Mouse (Mus musculus) heart, postnatal 0 days (tissue): ENCODE measurements around the gene Slc46a1. TPM values are rescaled to one million over a fixed set of nuclear protein-coding genes. Genes with fewer than 3 reads are reported as not detected.

Experiments used
- ATAC-seq: fragments of 200-750 bp; cut with Nextera tagmentation; 2 replicates; pipeline ENCODE4 v1.8.0; 2017; ENCODE audit warnings: low read depth, moderate number of reproducible peaks, moderate library complexity; ENCODE audit not compliant: insufficient read depth
- DNase-seq: peaks from one replicate; pipeline ENCODE4 v3.0.0-alpha.2; 2016; ENCODE audit warnings: low spot score
- H3K27ac ChIP-seq: fragments of 300-500 bp; sonication (generic); 2 replicates; pipeline ENCODE4 v1.5.1; 2014; ENCODE audit warnings: low read depth, mild to moderate bottlenecking
- H3K27me3 ChIP-seq: fragments of 300-500 bp; sonication (generic); 2 replicates; pipeline ENCODE4 v1.6.1; 2014; ENCODE audit warnings: low read length, mixed read lengths; ENCODE audit not compliant: control insufficient read depth, insufficient read depth
- H3K36me3 ChIP-seq: fragments of 300-500 bp; sonication (generic); replicated peaks from 2 replicates; pipeline ENCODE4 v1.6.1; 2014; ENCODE audit warnings: low read length, mixed read lengths; ENCODE audit not compliant: control insufficient read depth, insufficient read depth
- H3K4me1 ChIP-seq: fragments of 300-500 bp; sonication (generic); 2 replicates; pipeline ENCODE4 v1.6.1; 2014; ENCODE audit warnings: antibody characterized with exemption; ENCODE audit not compliant: control insufficient read depth, insufficient read depth
- H3K4me2 ChIP-seq: fragments of 300-500 bp; sonication (generic); 2 replicates; pipeline ENCODE4 v1.6.1; 2014; ENCODE audit warnings: low read depth, mild to moderate bottlenecking, low read length, moderate library complexity
- H3K4me3 ChIP-seq: fragments of 300-500 bp; sonication (generic); 2 replicates; pipeline ENCODE4 v1.5.1; 2014; ENCODE audit warnings: low read depth, low read length
- H3K9ac ChIP-seq: fragments of 300-500 bp; sonication (generic); replicated peaks from 2 replicates; pipeline ENCODE4 v1.6.1; 2014; ENCODE audit warnings: low read depth, low read length, mixed read lengths
- H3K9me3 ChIP-seq: fragments of 300-500 bp; sonication (generic); replicated peaks from 2 replicates; pipeline ENCODE4 v1.6.1; 2016; ENCODE audit warnings: low read length; ENCODE audit not compliant: control insufficient read depth
- CTCF ChIP-seq: IDR thresholded peaks from 2 replicates; pipeline ENCODE4 v1.5.1; 2016; ENCODE audit warnings: antibody characterized with exemption, control low read depth, low read depth
- EP300 ChIP-seq: IDR thresholded peaks from 2 replicates; pipeline ENCODE4 v1.6.1; 2016; ENCODE audit warnings: antibody characterized with exemption, low read depth
- WGBS: fragments of 180-500 bp; shearing (Covaris S2); extraction: QIAGEN DNeasy Blood & Tissue Kit; methylation state at CpG from one replicate; pipeline ENCODE4 v1.1.7; 2014; 5-methylcytosine and 5-hydroxymethylcytosine counted together
- polyA plus RNA-seq: library from polyadenylated mRNA; unstranded; fragments of >200 nt; fragmentation: Nextera tagmentation; extraction: Ambion mirVana; gene quantifications from 2 replicates; pipeline ENCODE4 v1.2.1, GENCODE M21; 2015
- total RNA-seq: library from RNA; depleted of rRNA; stranded (reverse); fragments of >200 nt; gene quantifications from 2 replicates; pipeline ENCODE4 v1.2.3, GENCODE M21; 2014; ENCODE audit warnings: low replicate concordance

Slc46a1 gene
- total and polyA plus RNA-seq, 2 experiments from 2014 or later: 4.5 to 8.4 TPM

GRCm38 (mm10) chr11:78490781-78491241 is 25.3 kb downstream of the Slc46a1 start:
- no peaks in the 10 kb centered on the region for H3K9me3 ChIP-seq
- no peak overlapping the region for H3K27ac ChIP-seq
- H3K4me1 ChIP-seq: no peaks in the 10 kb centered on the region
- peaks cover 76% of the 10 kb centered on the region for H3K27me3 ChIP-seq
- peak overlapping the region; percentile 21; the same call in 1 of the 2 replicates for H3K4me2 ChIP-seq
- no peak overlapping the region for H3K9ac ChIP-seq
- 12% methylated on average over 48 of the region's 48 CpGs for WGBS
- H3K4me3 ChIP-seq: 0 out of 2 replicates have a peak overlapping the region, but pooled peaks have one; percentile 16
- H3K36me3 ChIP-seq: no peaks in the 10 kb centered on the region
- ATAC-seq (no peak), DNase-seq (no peak)
- TF ChIP-seq EP300: no peak
- TF ChIP-seq CTCF: peak; percentile 16; the same call in 1 of the 2 replicates

GRCm38 (mm10) chr11:78495904-78496303 is 30.4 kb downstream of the Slc46a1 start:
- Histone ChIP-seq H3K9ac (no peak overlapping the region), H3K4me1 (0 out of 2 replicates have a peak, but pooled peaks cover 4% of the 10 kb centered on the region), H3K27ac (no peak overlapping the region), H3K27me3 (peaks cover 81% of the 10 kb centered on the region), H3K36me3 (no peaks in the 10 kb centered on the region), H3K4me3 (no peak overlapping the region), H3K9me3 (no peaks in the 10 kb centered on the region), H3K4me2 (no peak overlapping the region)
- ATAC-seq (no peak), DNase-seq (peak; percentile 60)
- WGBS: 5% methylated on average over 6 of the region's 6 CpGs
- no peak for TF ChIP-seq EP300
- TF ChIP-seq CTCF: no peak

GRCm38 (mm10) chr11:78497071-78497541 is 31.6 kb downstream of the Slc46a1 start:
- H3K9ac ChIP-seq: no peak overlapping the region

GRCm38 (mm10) chr11:78497544-78498522 is 32.3 kb downstream of the Slc46a1 start, which contains the start of gene Sarm1:
Sarm1 (minus strand) TSS chr11:78497754.
- 5% methylated on average over 36 of the region's 36 CpGs for WGBS
- TF ChIP-seq EP300 (no peak), CTCF (no peak)
- Histone ChIP-seq H3K4me3 (peak within 1 kb of the TSS; percentile 44), H3K4me2 (peak within 1 kb of the TSS; percentile 69), H3K27ac (no peak within 1 kb of the TSS), H3K4me1 (0 out of 2 replicates have a peak, but pooled peaks cover 4% of the 10 kb centered on the region), H3K36me3 (no peaks in the 10 kb centered on the region), H3K9me3 (no peaks in the 10 kb centered on the region), H3K27me3 (peaks cover 74% of the 10 kb centered on the region), H3K9ac (no peak within 1 kb of the TSS)
- peak; percentile 71 for ATAC-seq
- DNase-seq: peak; percentile 31

More at GRCm38 (mm10) chr11:78497071-78497541, 31.6 kb downstream of the Slc46a1 start:
- Histone ChIP-seq H3K27ac (no peak overlapping the region), H3K9me3 (no peaks in the 10 kb centered on the region), H3K27me3 (peaks cover 77% of the 10 kb centered on the region), H3K4me2 (peak overlapping the region; percentile 69), H3K4me3 (peak overlapping the region; percentile 44), H3K4me1 (0 out of 2 replicates have a peak, but pooled peaks cover 4% of the 10 kb centered on the region), H3K36me3 (no peaks in the 10 kb centered on the region)
- TF ChIP-seq EP300 (no peak), CTCF (no peak)
- under 1% methylated on average over 43 of the region's 44 CpGs for WGBS
- no peak for DNase-seq
- no peak; the same call in 1 of the 2 replicates for ATAC-seq

- Histone ChIP-seq H3K27ac (no peak within 1 kb of the TSS), H3K36me3 (no peaks in the 10 kb centered on the region), H3K4me1 (0 out of 2 replicates have a peak, but pooled peaks cover 4% of the 10 kb centered on the region), H3K4me2 (peak within 1 kb of the TSS; percentile 69), H3K9ac (no peak within 1 kb of the TSS), H3K27me3 (peaks cover 71% of the 10 kb centered on the region), H3K4me3 (peak within 1 kb of the TSS; percentile 44), H3K9me3 (no peaks in the 10 kb centered on the region)
- no peak for DNase-seq
- TF ChIP-seq CTCF (no peak), EP300 (no peak)
- WGBS: 50% methylated on average over 7 of the region's 7 CpGs
- no peak for ATAC-seq
Observed at GRCm38 (mm10) chr11:78499004-78499403, 33.5 kb downstream of the Slc46a1 start, which contains the start of gene Vtn. Vtn (plus strand) TSS chr11:78499091.
